Mouse (Mus musculus) spleen, adult 2 months (tissue): ENCODE results near the gene Hoxc11.

Experiments used
- CTCF ChIP-seq: fragments of 200-500 bp; IDR thresholded peaks from 2 replicates; pipeline ENCODE4 v1.5.1; 2011; ENCODE audit warnings: mild to moderate bottlenecking, inconsistent platforms; ENCODE audit not compliant: insufficient read depth, insufficient read length, insufficient replicate concordance; ENCODE audit errors: extremely low read depth
- POLR2A ChIP-seq: fragments of 200-500 bp; IDR thresholded peaks from 2 replicates; pipeline ENCODE4 v1.6.1; 2011; ENCODE audit warnings: low read depth, low read length, inconsistent platforms

GRCm38 (mm10) chr15:102981379-102982288 is 27.4 kb downstream of the Hoxc11 start:
- TF ChIP-seq POLR2A, result no peak
- TF ChIP-seq CTCF, result no peak
